Mouse (Mus musculus): ENCODE results near the gene Serpina1b.
"Not testable (repeated sequence)": the region's sequence is repeated elsewhere in the genome, so short reads cannot be mapped to it uniquely, and the experiment has no call there.

Serpina1b gene

DNA sequence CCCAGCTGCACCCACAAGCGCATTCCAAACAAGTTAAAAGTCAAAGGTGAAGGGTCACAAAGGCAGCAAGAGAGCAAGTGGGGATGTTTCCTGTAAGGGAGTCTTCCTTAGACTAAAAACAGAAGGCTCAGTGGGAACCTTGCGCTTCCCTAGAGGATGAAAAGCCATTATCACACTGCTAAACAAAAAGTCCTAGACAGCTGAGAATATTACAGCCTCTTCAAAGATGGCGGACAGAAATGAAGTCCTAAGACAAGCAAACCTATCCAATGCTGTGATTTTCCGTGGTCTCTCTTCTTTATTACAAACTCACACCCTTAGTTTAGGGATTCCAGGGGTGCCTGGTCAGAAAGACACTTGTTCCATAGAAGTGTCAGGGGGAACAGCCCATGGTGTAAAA, at the start of gene Serpina1b:
Gene Serpina1b, minus strand, starts transcription at position 101 of the 400 bp plus-strand sequence.
- DNase-seq (ENCODE audit: low spot score in 2 of 2) = not testable (repeated sequence)

DNA sequence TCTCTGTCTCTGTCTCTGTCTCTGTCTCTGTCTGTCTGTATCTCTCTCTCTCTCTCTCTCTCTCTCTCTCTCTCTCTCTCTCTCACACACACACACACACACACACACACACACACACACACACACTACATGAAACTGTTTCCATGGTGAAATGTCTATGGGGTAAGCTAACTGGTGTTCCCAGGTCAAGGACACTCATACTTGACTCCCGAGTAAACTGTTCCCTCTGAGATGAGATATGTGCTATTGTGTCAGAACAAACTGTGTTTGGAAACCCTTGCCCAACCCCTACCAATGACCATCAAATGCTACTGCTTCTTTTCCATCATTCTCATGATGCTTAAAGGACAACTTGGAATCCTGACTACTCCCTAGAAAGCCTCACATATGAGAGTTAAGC, 36.7 kb upstream of the Serpina1b start:
- not testable (repeated sequence) for DNase-seq (ENCODE audit: low spot score in 2 of 2)

DNA sequence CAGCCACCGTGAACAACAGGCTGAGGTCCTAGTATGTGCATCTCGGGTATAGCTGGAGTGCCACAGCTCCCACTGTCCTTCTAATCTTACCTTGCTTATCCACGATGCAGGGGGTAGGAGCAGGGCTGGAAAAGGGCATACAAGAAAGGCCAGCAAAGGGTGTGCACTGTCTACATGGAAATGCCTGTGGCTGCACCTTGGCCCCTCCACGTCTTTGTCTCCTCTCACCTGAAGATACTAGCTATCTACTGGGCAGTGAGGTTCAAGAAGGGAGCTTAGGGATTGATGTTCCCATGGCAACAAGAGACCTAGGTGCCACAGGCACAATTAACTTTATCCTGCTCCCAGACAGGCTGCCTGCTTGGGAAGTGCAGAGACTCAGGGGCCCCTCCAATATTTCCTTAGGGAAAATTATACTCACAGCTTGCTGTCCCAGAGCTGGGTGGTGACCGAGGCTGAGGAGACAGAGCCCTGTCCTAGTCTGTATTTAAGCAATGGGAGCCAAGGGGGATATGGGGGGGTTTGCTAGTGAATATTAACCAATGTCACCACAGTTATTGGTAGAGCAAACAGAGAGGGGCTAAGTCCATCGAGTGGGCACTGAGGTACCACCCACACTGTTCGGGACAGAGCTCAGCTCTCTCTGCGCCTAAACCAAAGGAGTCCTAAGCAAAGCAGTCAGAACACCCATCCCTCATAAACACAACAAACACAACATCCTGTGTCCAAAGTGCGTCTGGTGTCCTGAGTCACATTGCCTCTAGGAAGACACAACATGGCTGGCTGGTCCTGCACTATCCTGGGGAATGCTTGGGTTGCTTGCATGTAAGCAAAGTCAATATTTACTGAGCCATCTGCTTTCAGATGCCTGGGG, 33.2 kb upstream of the Serpina1b start, which contains the start of gene Serpina1a:
Gene Serpina1a, minus strand, starts transcription at position 462 of the 874 bp plus-strand sequence.
- not testable (repeated sequence) for DNase-seq (ENCODE audit: low spot score in 2 of 2)

DNA sequence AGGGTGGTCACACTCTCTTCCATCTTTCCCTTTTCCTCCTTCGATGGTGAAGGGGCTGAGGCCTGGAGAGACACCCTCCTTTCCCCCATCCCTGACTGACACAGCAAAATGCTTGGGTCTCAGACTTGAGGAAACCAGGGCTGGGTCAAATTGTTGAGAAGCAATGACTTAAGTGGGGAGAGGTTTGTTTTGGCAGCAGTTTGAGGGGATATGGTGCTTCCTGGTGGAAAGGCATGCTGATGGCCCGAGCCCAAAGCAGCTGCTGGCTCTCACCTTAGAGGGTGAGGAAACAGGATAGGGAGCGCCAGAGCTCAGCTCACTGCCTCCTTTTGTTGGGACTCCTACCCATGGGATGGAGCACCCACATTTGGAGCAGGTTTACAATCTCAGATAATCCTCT, 30.8 kb upstream of the Serpina1b start:
- no peak for DNase-seq (ENCODE audit: low spot score in 2 of 2)

DNA sequence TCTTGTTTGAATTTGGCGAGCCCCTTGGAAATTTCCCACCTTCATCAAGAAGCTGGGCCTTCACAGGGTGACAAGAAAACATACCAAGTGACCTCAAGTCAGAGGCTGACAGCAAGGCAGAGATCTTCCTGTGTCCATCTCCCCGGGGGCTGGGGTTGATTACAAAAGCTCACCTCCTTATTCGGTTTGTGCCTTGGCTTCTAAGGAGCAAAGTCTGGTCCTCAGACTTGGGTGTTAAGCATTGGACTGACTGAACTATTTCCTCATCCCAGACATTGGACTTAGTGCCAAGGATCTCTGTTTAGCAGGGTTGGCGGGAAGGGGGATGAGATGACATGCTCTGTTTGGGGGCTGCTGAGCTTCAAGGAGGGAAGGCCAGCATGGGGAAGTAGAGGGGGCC, 30.4 kb upstream of the Serpina1b start:
- not testable (repeated sequence) for DNase-seq (ENCODE audit: low spot score in 2 of 2)

DNA sequence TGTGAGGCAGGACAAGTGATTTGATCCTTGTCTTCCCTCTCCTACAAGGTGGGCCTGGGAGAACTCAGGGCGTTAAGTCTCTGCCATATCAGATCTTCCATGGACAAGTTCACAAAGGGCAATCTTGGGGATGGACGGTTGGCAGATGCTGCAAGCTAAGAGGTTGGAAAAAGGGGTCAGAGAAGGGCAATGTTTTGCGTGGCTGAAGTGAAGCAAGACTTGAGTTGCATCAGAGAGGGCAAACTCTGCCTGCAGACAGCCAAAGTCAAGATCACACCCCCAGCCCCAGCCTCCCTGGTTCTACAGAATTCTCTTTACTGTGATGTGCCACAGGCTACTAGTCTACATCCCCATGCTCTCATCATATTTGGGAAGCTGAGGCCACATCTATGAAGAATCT, 29.4 kb upstream of the Serpina1b start:
- not testable (repeated sequence) for DNase-seq (ENCODE audit: low spot score in 2 of 2)

DNA sequence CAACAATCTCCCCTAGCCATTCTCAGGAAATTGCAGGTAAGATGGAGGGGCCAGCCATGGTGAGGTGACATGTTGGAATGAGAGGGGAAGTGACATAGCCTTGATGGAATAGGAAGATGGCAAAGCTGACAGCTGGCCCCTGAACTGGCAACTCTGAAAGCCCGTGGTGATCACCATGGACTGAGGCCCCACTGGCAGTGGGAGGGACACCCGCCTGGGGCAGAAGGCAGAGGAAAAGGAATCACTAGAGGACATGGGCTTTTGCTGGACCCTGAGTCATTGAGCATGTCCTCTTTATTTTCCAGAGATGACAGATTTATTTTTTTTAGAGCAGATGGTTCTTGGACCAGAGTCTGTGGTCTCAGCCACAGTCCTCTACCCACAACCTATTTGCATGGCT, 22.9 kb upstream of the Serpina1b start:
- not testable (repeated sequence) for DNase-seq (ENCODE audit: low spot score in 2 of 2)

DNA sequence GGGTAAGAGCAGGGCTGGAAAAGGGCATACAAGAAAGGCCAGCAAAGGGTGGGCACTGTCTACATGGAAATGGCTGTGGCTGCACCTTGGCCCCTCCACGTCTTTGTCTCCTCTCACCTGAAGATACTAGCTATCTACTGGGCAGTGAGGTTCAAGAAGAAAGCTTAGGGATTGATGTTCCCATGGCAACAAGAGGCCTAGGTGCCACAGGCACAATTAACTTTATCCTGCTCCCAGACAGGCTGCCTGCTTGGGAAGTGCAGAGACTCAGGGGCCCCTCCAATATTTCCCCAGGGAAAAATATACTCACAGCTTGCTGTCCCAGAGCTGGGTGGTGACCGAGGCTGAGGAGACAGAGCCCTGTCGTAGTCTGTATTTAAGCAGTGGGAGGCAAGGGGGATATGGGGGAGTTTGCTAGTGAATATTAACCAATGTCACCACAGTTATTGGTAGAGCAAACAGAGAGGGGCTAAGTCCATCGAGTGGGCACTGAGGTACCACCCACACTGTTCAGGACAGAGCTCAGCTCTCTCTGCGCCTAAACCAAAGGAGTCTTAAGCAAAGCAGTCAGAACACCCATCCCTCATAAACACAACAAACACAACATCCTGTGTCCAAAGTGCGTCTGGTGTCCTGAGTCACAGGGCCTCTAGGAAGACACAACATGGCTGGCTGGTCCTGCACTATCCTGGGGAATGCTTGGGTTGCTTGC, 2.4 kb downstream of the Serpina1b start:
- not testable (repeated sequence) for DNase-seq (ENCODE audit: low spot score in 2 of 2)

DNA sequence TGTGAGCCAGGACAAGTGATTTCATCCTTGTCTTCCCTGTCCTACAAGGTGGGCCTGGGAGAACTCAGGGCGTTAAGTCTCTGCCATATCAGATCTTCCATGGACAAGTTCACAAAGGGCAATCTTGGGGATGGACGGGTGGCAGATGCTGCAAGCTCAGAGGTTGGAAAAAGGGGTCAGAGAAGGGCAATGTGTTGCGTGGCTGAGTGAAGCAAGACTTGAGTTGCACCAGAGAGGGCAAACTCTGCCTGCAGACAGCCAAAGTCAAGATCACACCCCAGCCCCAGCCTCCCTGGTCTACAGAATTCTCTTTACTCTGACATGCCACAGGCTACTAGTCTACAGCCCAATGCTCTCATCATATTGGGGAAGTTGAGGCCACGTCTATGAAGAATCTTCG, 6.3 kb downstream of the Serpina1b start:
- DNase-seq (ENCODE audit: low spot score in 2 of 2) = not testable (repeated sequence)

DNA sequence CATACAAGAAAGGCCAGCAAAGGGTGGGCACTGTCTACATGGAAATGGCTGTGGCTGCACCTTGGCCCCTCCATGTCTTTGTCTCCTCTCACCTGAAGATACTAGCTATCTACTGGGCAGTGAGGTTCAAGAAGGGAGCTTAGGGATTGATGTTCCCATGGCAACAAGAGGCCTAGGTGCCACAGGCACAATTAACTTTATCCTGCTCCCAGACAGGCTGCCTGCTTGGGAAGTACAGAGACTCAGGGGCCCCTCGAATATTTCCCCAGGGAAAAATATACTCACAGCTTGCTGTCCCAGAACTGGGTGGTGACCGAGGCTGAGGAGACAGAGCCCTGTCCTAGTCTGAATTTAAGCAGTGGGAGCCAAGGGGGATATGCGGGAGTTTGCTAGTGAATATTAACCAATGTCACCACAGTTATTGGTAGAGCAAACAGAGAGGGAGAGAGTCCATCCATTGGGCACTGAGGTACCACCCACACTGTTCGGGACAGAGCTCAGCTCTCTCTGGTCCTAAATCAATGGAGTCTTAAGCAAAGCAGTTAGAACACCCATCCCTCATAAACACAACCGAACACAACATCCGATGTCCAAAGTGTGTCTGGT, 56.8 kb downstream of the Serpina1b start, which contains the start of gene Serpina1d:
Gene Serpina1d, minus strand, starts transcription at position 347 of the 606 bp plus-strand sequence.
- DNase-seq (ENCODE audit: low spot score in 2 of 2) = not testable (repeated sequence)

DNA sequence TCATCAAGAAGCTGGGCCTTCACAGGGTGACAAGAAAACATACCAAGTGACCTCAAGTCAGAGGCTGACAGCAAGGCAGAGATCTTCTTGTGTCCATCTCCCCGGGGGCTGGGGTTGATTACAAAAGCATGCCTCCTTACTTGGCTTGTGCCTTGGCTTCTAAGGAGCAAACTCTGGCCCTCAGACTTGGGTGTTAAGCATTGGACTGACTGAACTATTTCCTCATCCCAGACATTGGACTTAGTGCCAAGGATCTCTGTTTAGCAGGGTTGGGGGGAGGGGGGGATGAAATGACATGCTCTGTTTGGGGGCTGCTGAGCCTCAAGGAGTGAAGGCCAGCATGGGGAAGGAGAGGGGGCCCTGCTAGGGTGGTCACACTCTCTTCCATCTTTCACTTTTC, 59.6 kb downstream of the Serpina1b start:
- DNase-seq (ENCODE audit: low spot score in 2 of 2) = not testable (repeated sequence)

DNA sequence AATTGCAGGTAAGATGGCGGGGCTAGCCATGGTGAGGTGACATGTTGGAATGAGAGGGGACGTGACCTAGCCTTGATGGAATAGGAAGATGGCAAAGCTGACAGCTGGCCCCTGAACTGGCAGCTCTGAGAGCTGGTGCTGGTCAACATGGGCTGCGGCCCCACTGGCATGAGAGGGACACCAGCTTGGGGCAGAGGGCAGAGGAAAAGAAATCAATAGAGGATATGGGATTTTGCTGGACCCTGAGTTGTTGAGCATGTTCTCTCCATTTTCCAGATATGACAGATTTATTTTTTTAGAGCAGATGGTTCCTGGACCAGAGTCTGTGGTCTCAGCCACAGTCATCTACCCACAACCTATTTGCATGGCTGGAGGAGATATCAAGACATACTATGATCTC, 67.1 kb downstream of the Serpina1b start:
- DNase-seq (ENCODE audit: low spot score in 2 of 2) = not testable (repeated sequence)

DNA sequence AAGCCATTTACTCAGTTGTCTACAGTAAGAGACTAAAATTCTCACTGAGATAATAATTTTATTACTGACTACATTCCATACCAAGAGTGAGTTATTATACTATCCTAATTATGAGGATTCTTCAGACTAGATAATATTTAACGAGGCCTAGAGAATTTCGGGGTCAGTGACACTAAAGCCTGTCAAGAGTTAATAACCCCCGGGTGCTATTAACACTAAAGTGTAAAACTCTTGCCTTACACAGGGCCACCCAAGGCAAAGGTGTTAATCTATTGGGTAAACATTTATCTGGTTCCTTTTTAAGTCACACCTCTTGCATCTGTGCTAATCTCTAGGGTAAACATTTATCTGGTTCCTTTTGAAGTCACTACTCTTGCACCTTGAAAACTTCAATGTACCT, 69.9 kb downstream of the Serpina1b start:
- not testable (repeated sequence) for DNase-seq (ENCODE audit: low spot score in 2 of 2)

DNA sequence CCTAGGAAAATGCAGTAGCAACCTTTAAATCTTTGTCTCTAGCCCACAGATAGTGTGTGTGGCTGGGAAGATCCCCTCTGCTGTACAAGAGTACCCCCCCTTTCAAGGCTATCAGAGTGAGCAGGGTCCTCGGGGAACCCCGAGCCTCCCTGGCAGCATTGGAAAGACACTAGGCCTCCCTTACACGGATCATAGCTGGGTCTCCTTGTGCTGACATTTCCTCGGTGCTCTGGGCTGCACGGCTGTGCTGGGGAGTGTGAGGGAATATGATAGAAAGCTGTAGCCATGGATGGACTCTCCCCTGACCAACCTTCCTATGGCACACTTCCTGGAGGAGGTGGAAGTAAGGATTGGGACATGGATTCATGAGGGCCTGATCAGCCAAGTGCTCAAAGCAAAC, 84.2 kb downstream of the Serpina1b start:
- DNase-seq (ENCODE audit: low spot score in 2 of 2) = not testable (repeated sequence)

DNA sequence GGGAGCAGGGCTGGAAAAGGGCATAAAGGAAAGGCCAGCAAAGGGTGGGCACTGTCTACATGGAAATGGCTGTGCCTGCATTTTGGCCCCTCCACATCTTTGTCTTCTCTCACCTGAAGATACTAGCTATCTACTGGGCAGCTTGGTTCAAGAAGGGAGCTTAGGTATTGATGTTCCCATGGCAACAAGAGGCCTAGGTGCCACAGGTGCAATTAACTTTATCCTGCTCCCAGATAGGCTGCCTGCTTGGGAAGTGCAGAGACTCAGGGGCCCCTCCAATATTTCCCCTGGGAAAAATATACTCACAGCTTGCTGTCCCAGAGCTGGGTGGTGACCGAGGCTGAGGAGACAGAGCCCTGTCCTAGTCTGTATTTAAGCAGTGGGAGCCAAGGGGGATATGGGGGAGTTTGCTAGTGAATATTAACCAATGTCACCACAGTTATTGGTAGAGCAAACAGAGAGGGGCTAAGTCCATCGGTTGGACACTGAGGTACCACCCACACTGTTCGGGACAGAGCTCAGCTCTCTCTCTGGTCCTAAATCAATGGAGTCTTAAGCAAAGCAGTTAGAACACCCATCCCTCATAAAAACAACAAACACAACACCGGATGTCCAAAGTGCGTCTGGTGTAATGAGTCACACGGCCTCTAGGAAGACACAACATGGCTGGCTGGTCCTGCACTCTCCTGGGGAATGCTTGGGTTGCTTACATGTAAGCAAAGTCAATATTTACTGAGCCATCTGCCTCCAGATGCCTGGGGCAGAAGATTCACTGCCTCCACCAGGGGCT, 92.2 kb downstream of the Serpina1b start:
- not testable (repeated sequence) for DNase-seq (ENCODE audit: low spot score in 2 of 2)

DNA sequence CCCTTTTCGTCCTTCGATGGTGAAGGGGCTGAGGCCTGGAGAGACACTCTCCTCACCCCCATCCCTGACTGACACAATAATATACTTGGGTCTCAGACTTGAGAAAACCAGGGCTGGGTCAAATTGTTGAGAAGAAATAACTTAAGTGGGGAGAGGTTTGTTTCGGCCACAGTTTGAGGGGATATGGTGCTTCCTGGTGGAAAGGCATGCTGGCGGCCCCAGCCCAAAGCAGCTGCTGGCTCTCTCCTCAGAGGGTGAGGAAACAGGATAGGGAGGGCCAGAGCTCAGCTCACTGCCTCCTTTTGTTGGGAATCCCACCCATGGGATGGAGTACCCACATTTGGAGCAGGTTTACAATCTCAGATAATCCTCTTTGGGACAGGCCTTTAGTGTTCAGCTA, 94.6 kb downstream of the Serpina1b start:
- DNase-seq (ENCODE audit: low spot score in 2 of 2) = not testable (repeated sequence)

DNA sequence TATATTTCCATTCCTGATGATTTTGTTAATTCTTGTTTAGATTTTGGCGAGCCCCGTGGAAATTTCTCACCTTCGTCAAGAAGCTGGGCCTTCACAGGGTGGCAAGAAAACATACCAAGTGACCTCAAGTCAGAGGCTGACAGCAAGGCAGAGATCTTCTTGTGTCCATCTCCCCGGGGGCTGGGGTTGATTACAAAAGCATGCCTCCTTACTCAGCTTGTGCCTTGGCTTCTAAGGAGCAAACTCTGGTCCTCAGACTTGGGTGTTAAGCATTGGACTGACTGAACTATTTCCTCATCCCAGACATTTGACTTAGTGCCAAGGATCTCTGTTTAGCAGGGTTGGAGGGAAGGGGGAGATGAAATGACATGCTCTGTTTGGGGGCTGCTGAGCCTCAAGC, 95.1 kb downstream of the Serpina1b start:
- DNase-seq (ENCODE audit: low spot score in 2 of 2) = not testable (repeated sequence)

DNA sequence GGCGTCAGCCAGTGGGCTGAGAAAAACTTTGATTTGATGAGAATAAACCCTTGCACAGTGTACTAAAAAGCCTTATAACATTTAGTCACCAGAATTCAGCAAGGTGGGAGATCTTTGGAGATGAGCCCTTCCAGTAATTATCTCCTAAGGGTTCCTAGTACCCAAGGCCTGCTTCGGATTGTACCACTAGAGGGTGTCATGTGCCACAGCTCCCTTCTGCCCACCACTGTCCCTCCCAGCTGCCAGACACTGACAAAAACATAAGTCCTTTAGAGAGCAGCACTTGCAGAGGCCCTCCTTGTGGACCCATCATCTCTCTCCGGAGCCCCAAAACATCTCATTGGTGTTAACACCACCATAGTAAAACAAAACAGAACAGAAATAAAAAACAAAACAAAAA, 118.6 kb downstream of the Serpina1b start:
- DNase-seq (ENCODE audit: low spot score in 2 of 2) = no peak

DNA sequence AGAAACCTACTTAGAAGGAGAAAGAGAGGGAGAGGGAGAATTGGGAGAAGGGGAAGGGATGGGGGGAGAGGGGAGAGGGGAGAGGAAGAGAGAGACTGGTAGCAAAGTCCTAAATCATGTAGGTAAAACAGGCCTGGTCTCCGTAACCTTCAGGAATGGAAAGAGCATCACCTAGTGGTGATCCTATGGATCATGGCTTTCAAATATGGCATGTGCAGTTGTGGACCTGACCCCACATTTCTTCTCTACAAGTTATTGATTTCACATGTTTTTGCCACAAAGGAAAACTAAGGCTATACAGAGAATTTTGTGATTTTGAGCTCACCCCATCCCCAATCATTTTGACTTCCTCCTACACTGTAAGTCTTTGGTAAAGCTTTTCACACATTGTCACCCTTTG, 119.8 kb downstream of the Serpina1b start:
- no peak for DNase-seq (ENCODE audit: low spot score in 2 of 2)

DNA sequence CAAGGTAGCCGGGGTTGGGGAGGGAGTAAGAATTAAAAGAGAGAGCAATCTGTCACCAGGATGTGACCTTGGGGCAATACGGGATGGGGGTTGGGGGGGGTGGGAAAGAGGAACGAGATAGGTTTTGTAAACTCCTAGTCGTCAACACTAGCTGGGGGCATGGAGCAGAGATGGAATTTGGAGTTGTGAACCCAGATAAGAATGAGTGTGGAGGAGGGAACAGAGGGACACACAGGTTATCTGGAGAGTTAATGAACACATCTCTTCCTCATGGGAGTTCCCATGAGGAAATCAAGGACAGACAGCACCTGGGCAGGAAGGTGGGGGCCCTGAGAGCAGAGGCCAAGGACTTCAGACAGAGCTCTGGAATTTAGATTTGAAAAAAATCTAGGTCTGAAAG, 124.1 kb downstream of the Serpina1b start:
- no peak for DNase-seq (ENCODE audit: low spot score in 2 of 2)

DNA sequence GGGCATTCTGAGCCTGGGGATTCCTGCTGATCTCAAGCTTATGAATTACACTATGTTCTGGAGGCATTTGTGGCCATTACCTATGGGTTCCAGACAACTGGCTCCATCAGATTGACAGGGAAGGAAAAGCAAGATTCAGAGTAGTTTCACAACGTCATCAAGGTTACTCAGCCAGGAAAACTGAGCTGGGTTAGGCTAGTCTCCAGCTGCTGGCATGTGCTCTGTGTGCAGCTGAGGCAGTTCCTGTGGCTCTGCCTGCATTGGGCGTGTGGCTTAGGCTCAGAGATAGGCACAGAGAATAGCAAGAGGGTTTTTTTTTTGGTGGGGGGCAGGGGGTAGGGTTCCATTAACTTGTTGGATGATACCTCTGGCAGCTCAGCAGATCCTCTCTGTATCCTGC, 124.6 kb downstream of the Serpina1b start:
- no peak for DNase-seq (ENCODE audit: low spot score in 2 of 2)

Data from frontal cortex, postnatal 14 days (tissue).